Mouse (Mus musculus) intestine, postnatal 0 days (tissue): Measurements from ENCODE around the gene Nr2e3. TPM values are rescaled to one million over a fixed set of nuclear protein-coding genes. Genes with fewer than 3 reads are reported as not detected.
"Not testable (repeated sequence)": the region's sequence is repeated elsewhere in the genome, so short reads cannot be mapped to it uniquely, and the experiment has no call there.

ENCODE experiments used
- ATAC-seq: fragments of 200-750 bp; cut with Nextera tagmentation; 2 replicates; pipeline ENCODE4 v1.8.0; 2017; ENCODE audit warnings: mild to moderate bottlenecking, moderate TSS enrichment, moderate library complexity
- H3K27ac ChIP-seq: fragments of 300-500 bp; sonication (generic); 2 replicates; pipeline ENCODE4 v1.5.1; 2014; ENCODE audit warnings: mild to moderate bottlenecking, low read depth, low read length, moderate library complexity
- H3K27me3 ChIP-seq: fragments of 300-500 bp; sonication (generic); replicated peaks from 2 replicates; pipeline ENCODE4 v1.6.1; 2014; ENCODE audit warnings: low read length, mixed read lengths; ENCODE audit not compliant: control insufficient read depth, insufficient read depth
- H3K36me3 ChIP-seq: fragments of 300-500 bp; sonication (generic); 2 replicates; pipeline ENCODE4 v1.6.1; 2014; ENCODE audit warnings: mild to moderate bottlenecking, moderate library complexity; ENCODE audit not compliant: control insufficient read depth, insufficient read depth
- H3K4me1 ChIP-seq: fragments of 300-500 bp; sonication (generic); replicated peaks from 2 replicates; pipeline ENCODE4 v1.6.1; 2014; ENCODE audit warnings: antibody characterized with exemption, low read length, mixed read lengths; ENCODE audit not compliant: control insufficient read depth, insufficient read depth
- H3K4me2 ChIP-seq: fragments of 300-500 bp; sonication (generic); replicated peaks from 2 replicates; pipeline ENCODE4 v1.6.1; 2014; ENCODE audit warnings: low read depth, mild to moderate bottlenecking, moderate library complexity
- H3K4me3 ChIP-seq: fragments of 300-500 bp; sonication (generic); 2 replicates; pipeline ENCODE4 v1.5.1; 2014; ENCODE audit warnings: low read depth, low read length
- H3K9ac ChIP-seq: fragments of 300-500 bp; sonication (generic); 2 replicates; pipeline ENCODE4 v1.6.1; 2014; ENCODE audit warnings: mild to moderate bottlenecking, low read depth, low read length
- H3K9me3 ChIP-seq: fragments of 300-500 bp; sonication (generic); 2 replicates; pipeline ENCODE4 v1.6.1; 2016; ENCODE audit warnings: mixed run types; ENCODE audit not compliant: control insufficient read depth
- CTCF ChIP-seq: sonication (generic); IDR thresholded peaks from 2 replicates; pipeline ENCODE4 v1.5.1; 2016; ENCODE audit warnings: low read depth, mild to moderate bottlenecking, control low read depth, antibody characterized with exemption, moderate library complexity
- WGBS: fragments of 180-500 bp; shearing (Covaris S2); extraction: QIAGEN DNeasy Blood & Tissue Kit; methylation state at CpG from one replicate; pipeline ENCODE4 v1.1.7; 2014; 5-methylcytosine and 5-hydroxymethylcytosine counted together
- polyA plus RNA-seq: library from polyadenylated mRNA; unstranded; fragments of >200 nt; fragmentation: Nextera tagmentation; extraction: Ambion mirVana; gene quantifications from 2 replicates; pipeline ENCODE4 v1.2.1, GENCODE M21; 2015

The Nr2e3 gene
- polyA plus RNA-seq, 1 experiment from 2014 or later: 48.5 TPM

- Histone ChIP-seq H3K36me3 (no peaks in the 10 kb centered on the region), H3K27ac (no peak overlapping the region), H3K4me2 (no peak overlapping the region), H3K9ac (no peak overlapping the region), H3K27me3 (no peaks in the 10 kb centered on the region), H3K9me3 (no peaks in the 10 kb centered on the region), H3K4me3 (no peak overlapping the region), H3K4me1 (no peaks in the 10 kb centered on the region)
- 62% methylated on average over 14 of the region's 14 CpGs for WGBS
- TF ChIP-seq CTCF: no peak
- no peak for ATAC-seq
These were observed 919 bp upstream of the Nr2e3 start for GRCm38 (mm10) chr9:59961201-59961955.

GRCm38 (mm10) chr9:59959276-59959675, 1.2 kb downstream of the Nr2e3 start:
- Histone ChIP-seq H3K27ac (no peak overlapping the region), H3K4me3 (no peak overlapping the region), H3K36me3 (no peaks in the 10 kb centered on the region), H3K4me1 (no peaks in the 10 kb centered on the region), H3K9me3 (no peaks in the 10 kb centered on the region), H3K9ac (no peak overlapping the region), H3K27me3 (no peaks in the 10 kb centered on the region), H3K4me2 (no peak overlapping the region)
- ATAC-seq: peak; percentile 68
- peak; percentile 94 for TF ChIP-seq CTCF
- 3% methylated on average over 8 of the region's 8 CpGs for WGBS

- 32% methylated on average over 1 of the region's 1 CpGs for WGBS
- H3K4me1 ChIP-seq, H3K36me3 ChIP-seq, H3K4me2 ChIP-seq, H3K9ac ChIP-seq, H3K27ac ChIP-seq, H3K27me3 ChIP-seq, H3K9me3 ChIP-seq, ATAC-seq, H3K4me3 ChIP-seq: not testable (repeated sequence)
These were observed 2.3 kb downstream of the Nr2e3 start for GRCm38 (mm10) chr9:59958115-59958514.

- H3K27ac ChIP-seq: no peak overlapping the region
- 0 out of 2 replicates have a peak, but pooled peaks cover 2% of the 10 kb centered on the region for H3K4me1 ChIP-seq
- H3K9ac ChIP-seq: no peak overlapping the region
- H3K36me3 ChIP-seq: no peaks in the 10 kb centered on the region
- H3K27me3 ChIP-seq: no peaks in the 10 kb centered on the region
- ATAC-seq: no peak
- no peak overlapping the region for H3K4me3 ChIP-seq
- H3K9me3 ChIP-seq: no peaks in the 10 kb centered on the region
- H3K4me2 ChIP-seq: 0 out of 2 replicates have a peak overlapping the region, but pooled peaks have one; percentile 6
- no peak for TF ChIP-seq CTCF
- WGBS: 32% methylated on average over 6 of the region's 6 CpGs
These were observed 4.0 kb downstream of the Nr2e3 start for GRCm38 (mm10) chr9:59956496-59956895.

- Histone ChIP-seq H3K4me1 (0 out of 2 replicates have a peak, but pooled peaks cover 6% of the 10 kb centered on the region), H3K27me3 (no peaks in the 10 kb centered on the region), H3K4me3 (no peak overlapping the region), H3K27ac (0 out of 2 replicates have a peak overlapping the region, but pooled peaks have one; percentile 5), H3K9ac (no peak overlapping the region), H3K9me3 (no peaks in the 10 kb centered on the region), H3K4me2 (no peak overlapping the region), H3K36me3 (no peaks in the 10 kb centered on the region)
- TF ChIP-seq CTCF: no peak
- WGBS: 59% methylated on average over 6 of the region's 6 CpGs
- no peak for ATAC-seq
These were observed 4.8 kb downstream of the Nr2e3 start for GRCm38 (mm10) chr9:59955692-59956091.

- Histone ChIP-seq H3K9me3 (no peaks in the 10 kb centered on the region), H3K27ac (no peak overlapping the region), H3K4me3 (no peak overlapping the region), H3K9ac (no peak overlapping the region), H3K4me1 (0 out of 2 replicates have a peak, but pooled peaks cover 6% of the 10 kb centered on the region), H3K36me3 (no peaks in the 10 kb centered on the region), H3K4me2 (no peak overlapping the region), H3K27me3 (no peaks in the 10 kb centered on the region)
- WGBS: 22% methylated on average over 3 of the region's 3 CpGs
- no peak for ATAC-seq
- TF ChIP-seq CTCF: no peak
These were observed 5.3 kb downstream of the Nr2e3 start for GRCm38 (mm10) chr9:59955199-59955598.
